Mouse (Mus musculus): ENCODE results near the gene Hoxb5. TPM values are rescaled to one million over a fixed set of nuclear protein-coding genes. Genes with fewer than 3 reads are reported as not detected.

Hoxb5 gene
- polyA plus RNA-seq, 1 experiment from 2014 or later: not detected

DNA sequence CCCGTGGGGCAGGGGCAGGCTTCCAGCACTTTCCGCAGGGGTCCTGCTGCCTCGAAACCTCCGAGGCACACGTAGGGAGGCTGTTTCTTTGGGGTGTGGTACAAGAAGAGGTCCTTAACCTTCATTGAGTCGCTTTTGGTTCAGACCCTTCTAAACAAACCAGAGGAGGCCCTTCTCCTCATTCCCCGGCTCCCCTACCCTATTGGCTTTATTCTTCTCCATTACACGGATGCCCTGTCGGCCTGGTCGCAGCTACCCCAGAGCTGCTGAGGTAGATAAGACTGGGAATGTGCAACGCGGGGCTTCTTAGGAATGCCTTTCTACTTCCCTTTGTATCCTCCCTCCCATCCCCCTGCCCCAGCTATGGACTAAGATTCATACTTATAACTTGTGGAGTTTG, 23.6 kb downstream of the Hoxb5 start:
- Histone ChIP-seq H3K9ac (replicated peaks; ENCODE audit: low read length) (no peak overlapping the region), H3K4me1 (ENCODE audit: control insufficient read depth, insufficient read depth, low read length) (no peaks in the 10 kb centered on the region), H3K9me3 (ENCODE audit: control insufficient read depth, low read length) (no peaks in the 10 kb centered on the region), H3K36me3 (ENCODE audit: control insufficient read depth, insufficient read depth, low read length) (no peaks in the 10 kb centered on the region), H3K4me2 (ENCODE audit: low read length) (no peak overlapping the region), H3K27me3 (ENCODE audit: control insufficient read depth, insufficient read depth, low read length) (peaks cover 99% of the 10 kb centered on the region), H3K27ac (replicated peaks; ENCODE audit: low read depth, low read length) (no peak overlapping the region), H3K4me3 (replicated peaks; ENCODE audit: low read depth, low read length) (no peak overlapping the region)
- WGBS: 2% methylated on average over 12 of the region's 12 CpGs
- DNase-seq (no peak), ATAC-seq (ENCODE audit: low FRiP score, low TSS enrichment) (no peak)

DNA sequence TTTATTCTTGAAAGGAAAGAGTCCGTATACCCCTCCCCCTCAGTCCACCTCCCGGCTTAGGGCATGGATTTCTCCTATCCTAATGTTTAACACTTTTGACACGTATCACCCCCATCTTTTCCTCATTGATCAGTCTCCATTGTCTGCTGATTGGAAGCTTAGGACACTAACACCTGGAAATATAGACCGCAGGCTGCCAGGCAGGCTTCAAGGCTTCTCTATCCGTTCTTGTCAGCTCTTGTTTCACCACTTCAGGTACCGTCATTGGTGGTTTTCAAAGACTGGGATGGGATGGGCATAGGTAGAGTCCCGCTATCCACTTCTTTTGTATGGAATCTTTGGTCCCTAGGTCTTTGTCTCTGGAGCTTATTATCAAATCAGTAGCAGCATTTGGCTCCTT, 24.0 kb downstream of the Hoxb5 start:
- Histone ChIP-seq H3K4me3 (replicated peaks; ENCODE audit: low read depth, low read length) (no peak overlapping the region), H3K36me3 (ENCODE audit: control insufficient read depth, insufficient read depth, low read length) (no peaks in the 10 kb centered on the region), H3K27ac (replicated peaks; ENCODE audit: low read depth, low read length) (no peak overlapping the region), H3K27me3 (ENCODE audit: control insufficient read depth, insufficient read depth, low read length) (peaks cover 99% of the 10 kb centered on the region), H3K9me3 (ENCODE audit: control insufficient read depth, low read length) (no peaks in the 10 kb centered on the region), H3K4me2 (ENCODE audit: low read length) (no peak overlapping the region), H3K4me1 (ENCODE audit: control insufficient read depth, insufficient read depth, low read length) (no peaks in the 10 kb centered on the region), H3K9ac (replicated peaks; ENCODE audit: low read length) (no peak overlapping the region)
- ATAC-seq (ENCODE audit: low FRiP score, low TSS enrichment) (no peak), DNase-seq (no peak)
- WGBS: 1% methylated on average over 7 of the region's 7 CpGs

DNA sequence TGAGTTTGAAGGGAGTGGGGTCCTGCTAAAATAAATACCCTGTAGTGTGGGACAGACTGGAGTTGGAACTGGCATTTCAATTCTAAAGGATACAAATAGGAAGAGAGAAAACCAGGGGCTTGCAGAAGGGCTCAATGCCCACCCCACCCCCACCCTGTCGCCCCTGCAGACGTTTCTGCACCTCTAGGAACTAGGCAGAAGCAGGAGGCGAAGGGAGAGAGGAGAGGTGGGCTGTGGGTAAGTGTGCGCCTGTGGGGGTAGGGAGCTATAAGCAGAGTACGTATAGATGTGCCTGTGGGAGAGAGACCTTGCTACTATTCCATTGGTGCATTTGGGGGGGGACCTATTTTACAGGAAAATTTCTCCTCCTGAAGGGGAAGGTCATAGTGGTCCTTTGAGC, 24.6 kb downstream of the Hoxb5 start:
- DNase-seq: no peak
- no peak overlapping the region for H3K4me3 ChIP-seq (replicated peaks; ENCODE audit: low read depth, low read length)
- H3K4me2 ChIP-seq (ENCODE audit: low read length): no peak overlapping the region
- H3K9ac ChIP-seq (replicated peaks; ENCODE audit: low read length): no peak overlapping the region
- ATAC-seq (ENCODE audit: low FRiP score, low TSS enrichment): no peak
- 1% methylated on average over 5 of the region's 5 CpGs for WGBS
- H3K36me3 ChIP-seq (ENCODE audit: control insufficient read depth, insufficient read depth, low read length): no peaks in the 10 kb centered on the region
- H3K4me1 ChIP-seq (ENCODE audit: control insufficient read depth, insufficient read depth, low read length): no peaks in the 10 kb centered on the region
- peaks cover 99% of the 10 kb centered on the region for H3K27me3 ChIP-seq (ENCODE audit: control insufficient read depth, insufficient read depth, low read length)
- no peak overlapping the region for H3K27ac ChIP-seq (replicated peaks; ENCODE audit: low read depth, low read length)
- H3K9me3 ChIP-seq (ENCODE audit: control insufficient read depth, low read length): no peaks in the 10 kb centered on the region

DNA sequence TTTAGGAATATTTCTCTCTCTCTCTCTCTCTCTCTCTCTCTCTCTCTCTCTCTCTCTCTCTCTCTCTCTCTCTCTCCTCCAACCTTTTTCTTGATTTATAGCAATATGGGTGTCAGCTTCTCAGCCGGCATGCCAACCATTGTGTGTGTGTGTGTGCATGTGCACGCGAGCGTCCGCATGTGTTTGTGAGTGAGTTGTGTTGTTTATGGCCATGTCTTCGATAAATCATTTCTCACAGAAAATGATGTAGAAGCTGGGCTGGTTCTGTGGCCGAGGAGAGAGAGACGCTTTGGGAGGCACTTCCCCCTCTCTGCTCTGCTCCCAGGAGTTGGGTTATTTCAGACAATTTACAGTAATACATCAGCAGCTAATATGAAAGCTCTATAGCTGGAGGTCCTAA, 25.5 kb downstream of the Hoxb5 start:
- Histone ChIP-seq H3K9ac (replicated peaks; ENCODE audit: low read length) (no peak overlapping the region), H3K36me3 (ENCODE audit: control insufficient read depth, insufficient read depth, low read length) (no peaks in the 10 kb centered on the region), H3K4me2 (ENCODE audit: low read length) (no peak overlapping the region), H3K27ac (replicated peaks; ENCODE audit: low read depth, low read length) (no peak overlapping the region), H3K4me3 (replicated peaks; ENCODE audit: low read depth, low read length) (no peak overlapping the region), H3K4me1 (ENCODE audit: control insufficient read depth, insufficient read depth, low read length) (no peaks in the 10 kb centered on the region), H3K9me3 (ENCODE audit: control insufficient read depth, low read length) (no peaks in the 10 kb centered on the region), H3K27me3 (ENCODE audit: control insufficient read depth, insufficient read depth, low read length) (peaks cover 99% of the 10 kb centered on the region)
- WGBS: 3% methylated on average over 8 of the region's 8 CpGs
- ATAC-seq (ENCODE audit: low FRiP score, low TSS enrichment): no peak
- DNase-seq: no peak

DNA sequence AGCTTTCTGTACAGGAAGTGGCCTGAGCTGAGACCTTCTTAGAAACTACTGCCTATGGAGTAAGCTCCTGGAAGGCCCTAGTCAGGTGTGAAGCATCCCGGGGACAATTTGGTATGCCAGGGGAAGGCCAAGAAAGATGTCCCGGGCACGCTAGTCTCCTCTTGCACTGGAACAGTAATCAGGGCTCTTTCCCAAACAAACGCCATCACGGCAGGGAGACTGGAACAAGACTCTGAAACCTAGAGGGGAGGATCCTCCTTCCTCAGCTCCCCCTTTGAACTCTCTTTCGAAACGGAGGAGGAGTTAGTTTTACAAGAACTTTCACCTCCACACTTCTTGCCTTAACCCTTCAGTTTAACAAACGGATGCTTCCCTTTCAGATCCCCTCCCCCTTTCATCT, 29.0 kb downstream of the Hoxb5 start:
- H3K9me3 ChIP-seq (ENCODE audit: control insufficient read depth, low read length): no peaks in the 10 kb centered on the region
- H3K27ac ChIP-seq (replicated peaks; ENCODE audit: low read depth, low read length): no peak overlapping the region
- under 1% methylated on average over 8 of the region's 8 CpGs for WGBS
- no peaks in the 10 kb centered on the region for H3K36me3 ChIP-seq (ENCODE audit: control insufficient read depth, insufficient read depth, low read length)
- no peak overlapping the region for H3K4me3 ChIP-seq (replicated peaks; ENCODE audit: low read depth, low read length)
- ATAC-seq (ENCODE audit: low FRiP score, low TSS enrichment): no peak
- DNase-seq: no peak
- peaks cover 100% of the 10 kb centered on the region for H3K27me3 ChIP-seq (ENCODE audit: control insufficient read depth, insufficient read depth, low read length)
- H3K4me2 ChIP-seq (ENCODE audit: low read length): no peak overlapping the region
- no peak overlapping the region for H3K9ac ChIP-seq (replicated peaks; ENCODE audit: low read length)
- no peaks in the 10 kb centered on the region for H3K4me1 ChIP-seq (ENCODE audit: control insufficient read depth, insufficient read depth, low read length)

DNA sequence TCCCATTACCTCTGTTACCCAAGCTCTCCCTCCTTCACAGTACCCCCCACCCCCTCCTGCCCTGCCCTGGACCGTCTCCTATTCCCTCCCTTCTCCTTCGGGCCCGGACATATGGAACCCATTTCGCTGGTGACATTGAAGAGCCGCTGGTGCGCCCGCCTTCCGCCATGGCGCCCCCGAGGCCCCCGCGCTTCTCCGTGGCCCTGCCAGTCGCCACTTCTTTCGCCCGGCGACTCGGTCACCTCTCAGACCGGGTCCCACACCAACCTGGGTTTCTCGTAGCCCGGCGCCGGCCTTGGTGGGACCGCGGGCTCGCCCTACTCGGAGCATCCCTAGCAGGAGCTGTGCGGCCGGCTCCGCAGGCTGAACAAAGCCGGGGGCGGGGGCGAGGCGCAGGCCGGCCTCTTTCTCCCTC, 29.5 kb downstream of the Hoxb5 start:
- Histone ChIP-seq H3K9ac (replicated peaks; ENCODE audit: low read length) (no peak overlapping the region), H3K27ac (replicated peaks; ENCODE audit: low read depth, low read length) (no peak overlapping the region), H3K9me3 (ENCODE audit: control insufficient read depth, low read length) (no peaks in the 10 kb centered on the region), H3K4me1 (ENCODE audit: control insufficient read depth, insufficient read depth, low read length) (no peaks in the 10 kb centered on the region), H3K4me2 (ENCODE audit: low read length) (no peak overlapping the region), H3K36me3 (ENCODE audit: control insufficient read depth, insufficient read depth, low read length) (no peaks in the 10 kb centered on the region), H3K27me3 (ENCODE audit: control insufficient read depth, insufficient read depth, low read length) (peaks cover 100% of the 10 kb centered on the region), H3K4me3 (replicated peaks; ENCODE audit: low read depth, low read length) (no peak overlapping the region)
- DNase-seq (no peak), ATAC-seq (ENCODE audit: low FRiP score, low TSS enrichment) (no peak)
- WGBS: under 1% methylated on average over 35 of the region's 35 CpGs

DNA sequence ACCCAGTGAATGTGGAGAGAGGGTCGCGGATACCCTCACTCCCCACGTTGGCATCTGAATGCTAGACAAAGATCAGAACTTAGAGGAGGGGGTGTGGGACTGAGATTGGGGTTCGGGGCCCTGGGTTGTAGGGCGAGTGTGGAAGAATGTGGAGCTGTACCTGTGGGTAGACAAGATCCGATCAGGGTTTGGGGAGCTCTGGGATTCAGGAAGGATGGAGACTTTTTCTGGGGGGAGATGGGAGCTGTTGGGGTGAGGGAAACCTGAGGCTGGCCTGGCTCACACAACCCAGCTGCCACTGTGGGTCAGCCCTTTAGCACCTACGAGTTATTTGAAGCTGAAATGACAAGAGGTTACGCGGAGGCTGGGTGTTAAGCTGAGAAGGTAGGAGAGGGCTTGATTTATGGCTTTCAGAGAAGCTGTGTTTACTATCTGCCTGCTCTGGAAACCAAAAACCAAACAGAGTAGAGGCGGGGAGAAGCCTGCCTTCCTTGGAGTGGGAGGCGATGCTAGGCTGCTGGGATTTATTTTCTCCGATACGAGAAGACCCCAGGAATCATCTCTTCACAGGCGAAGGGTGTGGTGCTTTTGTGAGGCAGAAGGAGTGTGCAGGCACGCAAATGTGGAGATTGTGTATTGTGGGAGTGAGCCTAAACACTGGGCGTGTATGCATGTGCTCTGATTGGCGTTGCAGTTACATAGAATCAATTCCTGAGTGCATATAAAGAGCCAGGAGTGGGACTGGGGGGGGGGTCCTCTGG, 30.3 kb downstream of the Hoxb5 start:
- Histone ChIP-seq H3K4me1 (ENCODE audit: control insufficient read depth, insufficient read depth, low read length) (no peaks in the 10 kb centered on the region), H3K9ac (replicated peaks; ENCODE audit: low read length) (no peak overlapping the region), H3K36me3 (ENCODE audit: control insufficient read depth, insufficient read depth, low read length) (no peaks in the 10 kb centered on the region), H3K9me3 (ENCODE audit: control insufficient read depth, low read length) (no peaks in the 10 kb centered on the region), H3K4me2 (ENCODE audit: low read length) (no peak overlapping the region), H3K27me3 (ENCODE audit: control insufficient read depth, insufficient read depth, low read length) (peaks cover 100% of the 10 kb centered on the region), H3K27ac (replicated peaks; ENCODE audit: low read depth, low read length) (no peak overlapping the region), H3K4me3 (replicated peaks; ENCODE audit: low read depth, low read length) (no peak overlapping the region)
- no peak for DNase-seq
- WGBS: 2% methylated on average over 17 of the region's 17 CpGs
- ATAC-seq (ENCODE audit: low FRiP score, low TSS enrichment): no peak

DNA sequence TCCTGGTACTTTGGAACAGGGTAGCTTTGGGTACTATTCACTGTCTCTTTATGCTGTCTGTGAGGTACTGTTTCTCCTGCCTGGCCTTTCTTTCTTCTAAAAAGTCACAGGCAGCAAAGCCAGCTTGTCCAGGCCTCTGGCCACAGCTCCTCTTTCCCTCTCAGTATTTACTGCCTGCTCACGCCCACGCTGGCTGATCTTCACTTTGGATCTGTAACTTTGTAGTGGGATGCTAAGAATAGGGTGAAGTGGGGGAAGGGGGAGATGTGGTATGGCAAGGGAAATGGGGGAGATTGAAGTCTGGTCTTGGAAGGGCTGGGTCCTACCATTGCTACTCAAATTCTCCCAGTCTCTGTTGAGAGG, 30.8 kb downstream of the Hoxb5 start:
- no peak overlapping the region for H3K4me2 ChIP-seq (ENCODE audit: low read length)
- peaks cover 100% of the 10 kb centered on the region for H3K27me3 ChIP-seq (ENCODE audit: control insufficient read depth, insufficient read depth, low read length)
- WGBS: 0% methylated on average over 2 of the region's 2 CpGs
- DNase-seq (no peak), ATAC-seq (ENCODE audit: low FRiP score, low TSS enrichment) (no peak)
- H3K27ac ChIP-seq (replicated peaks; ENCODE audit: low read depth, low read length): no peak overlapping the region
- no peaks in the 10 kb centered on the region for H3K9me3 ChIP-seq (ENCODE audit: control insufficient read depth, low read length)
- no peaks in the 10 kb centered on the region for H3K36me3 ChIP-seq (ENCODE audit: control insufficient read depth, insufficient read depth, low read length)
- H3K4me3 ChIP-seq (replicated peaks; ENCODE audit: low read depth, low read length): no peak overlapping the region
- H3K9ac ChIP-seq (replicated peaks; ENCODE audit: low read length): no peak overlapping the region
- no peaks in the 10 kb centered on the region for H3K4me1 ChIP-seq (ENCODE audit: control insufficient read depth, insufficient read depth, low read length)

DNA sequence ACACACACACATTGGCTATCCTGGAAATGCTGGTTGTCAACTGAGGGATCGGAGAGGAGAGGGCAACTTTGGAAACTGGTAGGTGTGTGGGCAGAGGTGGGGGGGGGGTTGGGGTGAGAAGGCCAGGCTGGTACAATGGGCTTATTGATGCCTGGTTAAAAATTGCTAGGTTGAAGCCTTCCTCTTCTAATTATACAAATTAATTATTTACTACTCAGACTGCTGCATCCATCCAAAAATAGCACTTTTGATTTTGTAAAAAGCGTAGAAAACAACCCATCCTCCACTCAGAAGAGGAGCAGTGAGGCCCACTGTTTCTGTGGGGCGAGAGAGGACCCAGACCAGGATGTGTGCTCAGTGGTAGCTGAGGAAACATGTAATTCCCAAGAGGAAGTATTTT, 31.9 kb downstream of the Hoxb5 start:
- peaks cover 100% of the 10 kb centered on the region for H3K27me3 ChIP-seq (ENCODE audit: control insufficient read depth, insufficient read depth, low read length)
- no peak overlapping the region for H3K4me3 ChIP-seq (replicated peaks; ENCODE audit: low read depth, low read length)
- no peaks in the 10 kb centered on the region for H3K36me3 ChIP-seq (ENCODE audit: control insufficient read depth, insufficient read depth, low read length)
- H3K4me2 ChIP-seq (ENCODE audit: low read length): no peak overlapping the region
- no peak overlapping the region for H3K9ac ChIP-seq (replicated peaks; ENCODE audit: low read length)
- ATAC-seq (ENCODE audit: low FRiP score, low TSS enrichment): no peak
- no peak overlapping the region for H3K27ac ChIP-seq (replicated peaks; ENCODE audit: low read depth, low read length)
- no peaks in the 10 kb centered on the region for H3K4me1 ChIP-seq (ENCODE audit: control insufficient read depth, insufficient read depth, low read length)
- WGBS: 22% methylated on average over 3 of the region's 3 CpGs
- no peak for DNase-seq
- H3K9me3 ChIP-seq (ENCODE audit: control insufficient read depth, low read length): no peaks in the 10 kb centered on the region
